9 mouse cellular contexts compared by ENCODE assay signal in the genomic region with DNA sequence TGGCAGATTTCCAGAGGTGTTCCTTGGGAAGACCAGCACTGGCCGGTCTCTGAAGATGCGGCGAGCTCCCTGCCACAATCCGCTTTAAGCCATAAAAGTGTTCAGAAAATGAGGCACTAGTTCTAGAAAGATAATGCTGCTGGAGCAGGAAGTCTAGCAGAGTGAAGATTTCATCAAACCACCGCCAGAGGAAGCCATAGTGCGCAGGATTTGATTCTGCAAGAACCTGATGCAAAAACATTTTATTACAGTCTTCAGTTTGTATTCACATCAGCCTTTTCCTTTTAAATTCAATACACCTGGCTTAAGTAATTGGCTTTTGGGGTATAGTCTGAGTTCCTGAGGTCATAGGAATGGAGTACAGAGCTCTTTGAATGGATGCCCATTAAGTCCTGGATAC. TPM values are rescaled to one million over a fixed set of nuclear protein-coding genes. Genes with fewer than 3 reads are reported as not detected.
DNase-seq lines count a peak whose midpoint lies in the region; ATAC-seq lines count a peak whose summit lies in the region.
"Had no signal": no experiment of that assay in that cellular context is flagged by ENCODE, and none has a peak within 500 bp of the region (broad histone marks: within the 10 kb centered on the region; RNA-seq: fewer than 3 reads in every experiment).

No protein-coding gene starts in this region.

- H3K27me3 ChIP-seq in megakaryocyte, embryonic 14.5 days (replicated peaks) = no peaks in the 10 kb centered on the region
- H3K27me3 ChIP-seq in forebrain, embryonic 15.5 days = no peaks in the 10 kb centered on the region
- no peaks in the 10 kb centered on the region for H3K27me3 ChIP-seq in liver, embryonic 12.5 days (replicated peaks)

- peak; percentile 42 for DNase-seq in thymus, postnatal 4 days
- DNase-seq in right cerebral cortex, postnatal 14 days = no peak
- DNase-seq in adrenal gland, adult 2 months = no peak
- DNase-seq in adrenal gland, postnatal 10 days = no peak

- peaks cover 38% of the 10 kb centered on the region for H3K36me3 ChIP-seq in megakaryocyte, embryonic 14.5 days (replicated peaks; ENCODE audit: low read length)
- peaks cover 16% of the 10 kb centered on the region for H3K36me3 ChIP-seq in forebrain, embryonic 15.5 days
- peaks cover 45% of the 10 kb centered on the region for H3K36me3 ChIP-seq in liver, embryonic 12.5 days

- H3K9ac ChIP-seq in forebrain, embryonic 15.5 days (replicated peaks) = peak overlapping the region; percentile 79
- peak overlapping the region; percentile 86 for H3K9ac ChIP-seq in liver, embryonic 12.5 days

- peak overlapping the region; percentile 83 for H3K4me2 ChIP-seq in forebrain, embryonic 15.5 days (replicated peaks)
- peak overlapping the region; percentile 74 for H3K4me2 ChIP-seq in liver, embryonic 12.5 days

- H3K9me3 ChIP-seq in megakaryocyte, embryonic 14.5 days = no peaks in the 10 kb centered on the region
- no peaks in the 10 kb centered on the region for H3K9me3 ChIP-seq in forebrain, embryonic 15.5 days
- no peaks in the 10 kb centered on the region for H3K9me3 ChIP-seq in liver, embryonic 12.5 days (replicated peaks)

- H3K4me3 ChIP-seq in megakaryocyte, embryonic 14.5 days (replicated peaks) = peak overlapping the region; percentile 97
- peak overlapping the region; percentile 74 for H3K4me3 ChIP-seq in forebrain, embryonic 15.5 days
- peak overlapping the region; percentile 74 for H3K4me3 ChIP-seq in liver, embryonic 12.5 days

- ATAC-seq in megakaryocyte, adult 5-6 weeks (ENCODE audit: poor library complexity, severe bottlenecking) = no peak
- no peak for ATAC-seq in forebrain, embryonic 15.5 days (replicated peaks)
- ATAC-seq in liver, embryonic 12.5 days = no peak

- peaks cover 76% of the 10 kb centered on the region for H3K4me1 ChIP-seq in megakaryocyte, embryonic 14.5 days
- H3K4me1 ChIP-seq in forebrain, embryonic 15.5 days = peaks cover 40% of the 10 kb centered on the region
- H3K4me1 ChIP-seq in liver, embryonic 12.5 days = peaks cover 66% of the 10 kb centered on the region

- WGBS in forebrain, embryonic 15.5 days = 77% methylated on average over 6 of the region's 6 CpGs
- 38% methylated on average over 6 of the region's 6 CpGs for WGBS in liver, embryonic 12.5 days (ENCODE audit: insufficient replicate concordance)

- H3K27ac ChIP-seq in forebrain, embryonic 15.5 days (replicated peaks) = no peak overlapping the region; the same call in 1 of the 2 replicates
- peak overlapping the region; percentile 93 for H3K27ac ChIP-seq in liver, embryonic 12.5 days

RNA-seq across cellular contexts. Expression of gene Ap2b1, which starts 1.0 kb away (rescaled TPM):
- polyA plus RNA-seq in megakaryocyte, embryonic 14.5 days (2012; ENCODE audit: insufficient read depth, low replicate concordance) = 3.7 and 13.6 TPM in 2 replicates
- total RNA-seq in megakaryocyte, adult 5-6 weeks (2015) = 53.7 and 58.1 TPM in 2 replicates
- total RNA-seq in megakaryocyte, adult 5-6 weeks (2017) = 52.4 and 59.6 TPM in 2 replicates
- 106 and 107 TPM in 2 replicates for polyA plus RNA-seq in forebrain, embryonic 15.5 days (2015; fragmentation: Nextera tagmentation; extraction: Ambion mirVana)
- polyA plus RNA-seq in liver, embryonic 12.5 days (2016; fragmentation: Nextera tagmentation; extraction: Ambion mirVana) = 32.8 and 33.4 TPM in 2 replicates
- 100 to 1,000 TPM; 101 to 104 TPM for total RNA-seq in adrenal gland, adult 2 months (2021)
- polyA plus RNA-seq in adrenal gland, adult 2 months (2012; rRNA removed) = 17.7 and 24.0 TPM in 2 replicates
- total RNA-seq in adrenal gland, postnatal 10 days (2021) = 10 to 100 TPM; 78.1 to 96.0 TPM

RNA-seq across cellular contexts. Expression of gene Pex12, which starts 4.6 kb away (rescaled TPM):
- 2.2 and 9.8 TPM in 2 replicates for polyA plus RNA-seq in megakaryocyte, embryonic 14.5 days (2012; ENCODE audit: insufficient read depth, low replicate concordance)
- total RNA-seq in megakaryocyte, adult 5-6 weeks (2015) = 6.2 and 7.1 TPM in 2 replicates
- 4.3 and 8.0 TPM in 2 replicates for total RNA-seq in megakaryocyte, adult 5-6 weeks (2017)
- 20.2 and 20.3 TPM in 2 replicates for polyA plus RNA-seq in forebrain, embryonic 15.5 days (2015; fragmentation: Nextera tagmentation; extraction: Ambion mirVana)
- 8.2 and 8.3 TPM in 2 replicates for polyA plus RNA-seq in liver, embryonic 12.5 days (2016; fragmentation: Nextera tagmentation; extraction: Ambion mirVana)
- 10 to 100 TPM; 18.4 to 21.4 TPM for total RNA-seq in adrenal gland, adult 2 months (2021)
- 12.3 and 12.5 TPM in 2 replicates for polyA plus RNA-seq in adrenal gland, adult 2 months (2012; rRNA removed)
- 10 to 100 TPM in 1 of 2 experiments, 1 to 10 TPM in 1; 8.4 to 13.1 TPM for total RNA-seq in adrenal gland, postnatal 10 days (2021)

RNA-seq across cellular contexts. Expression of gene Slfn14, which starts 11.3 kb away (rescaled TPM):
- 1.4 TPM in 1 of 2 replicates, not detected in the other for polyA plus RNA-seq in megakaryocyte, embryonic 14.5 days (2012; ENCODE audit: insufficient read depth, low replicate concordance)
- total RNA-seq in megakaryocyte, adult 5-6 weeks (2015) = not detected in 2 replicates
- 0.16 TPM in 1 of 2 replicates, not detected in the other for total RNA-seq in megakaryocyte, adult 5-6 weeks (2017)
- 0.06 TPM in 1 of 2 replicates, not detected in the other for polyA plus RNA-seq in forebrain, embryonic 15.5 days (2015; fragmentation: Nextera tagmentation; extraction: Ambion mirVana)
- polyA plus RNA-seq in liver, embryonic 12.5 days (2016; fragmentation: Nextera tagmentation; extraction: Ambion mirVana) = 14.5 and 15.6 TPM in 2 replicates
- total RNA-seq in adrenal gland, adult 2 months (2021) = not detected
- polyA plus RNA-seq in adrenal gland, adult 2 months (2012; rRNA removed) = not detected in 2 replicates
- 1 to 10 TPM in 1 of 2 experiments, under 1 TPM in 1; 0.60 to 2.0 TPM for total RNA-seq in adrenal gland, postnatal 10 days (2021)
- total RNA-seq: common myeloid progenitor, adult 5-6 weeks had no signal
